Mouse (Mus musculus): ENCODE measurements around the gene Slc16a4.

DNA sequence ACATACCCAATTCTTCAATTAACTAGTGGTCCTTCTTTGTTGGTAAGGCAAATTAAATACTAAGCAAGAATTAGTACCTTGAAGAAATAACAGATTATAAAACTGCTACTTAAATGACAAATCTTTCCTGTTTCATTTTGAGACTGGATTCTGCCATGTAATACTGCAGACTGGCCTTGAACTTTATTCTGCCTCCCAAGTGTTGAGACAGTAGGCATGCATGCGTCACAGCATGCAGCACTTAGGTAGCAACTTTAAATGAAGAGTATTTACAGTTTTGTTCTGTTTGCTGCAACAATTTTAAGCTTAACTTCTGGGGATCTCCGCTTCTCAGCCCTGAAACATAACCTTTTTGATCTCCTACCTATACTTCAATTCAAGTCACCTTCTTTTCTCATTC is 30.1 kb downstream of the Slc16a4 start:
- TF ChIP-seq EP300 (IDR thresholded peaks at IDR 0.05) (no peak), CTCF (IDR thresholded peaks at IDR 0.05) (no peak)

Measured in lung, postnatal 0 days (tissue).